Mouse (Mus musculus): ENCODE results near the gene Gm5460. TPM values are rescaled to one million over a fixed set of nuclear protein-coding genes. Genes with fewer than 3 reads are reported as not detected.

Gm5460 gene
- polyA plus RNA-seq (2015; fragmentation: Nextera tagmentation; extraction: Ambion mirVana): not detected in 2 replicates

DNA sequence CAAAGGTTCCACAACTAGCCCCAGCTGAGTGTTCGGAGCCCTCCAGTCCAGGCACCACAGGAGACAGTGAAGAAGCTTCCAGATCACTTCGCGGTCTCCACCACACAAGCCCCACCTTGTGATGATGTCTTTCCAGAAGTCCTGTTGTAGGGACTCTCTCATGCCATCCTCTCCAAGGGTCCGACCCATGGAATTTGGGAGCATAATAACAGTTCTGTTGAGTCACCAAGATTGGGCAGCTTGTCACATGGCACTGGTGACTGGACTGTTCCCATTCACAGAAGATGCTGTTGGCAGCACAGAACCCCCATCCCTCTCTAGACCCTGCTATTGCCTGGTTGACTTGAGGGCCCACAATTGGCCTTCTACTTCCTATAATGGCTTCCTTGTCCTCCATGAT lies at the start of gene Gm5460:
Gene Gm5460, plus strand, starts transcription at position 378 of the 400 bp plus-strand sequence.
- no peak for DNase-seq (ENCODE audit: low spot score)

DNA sequence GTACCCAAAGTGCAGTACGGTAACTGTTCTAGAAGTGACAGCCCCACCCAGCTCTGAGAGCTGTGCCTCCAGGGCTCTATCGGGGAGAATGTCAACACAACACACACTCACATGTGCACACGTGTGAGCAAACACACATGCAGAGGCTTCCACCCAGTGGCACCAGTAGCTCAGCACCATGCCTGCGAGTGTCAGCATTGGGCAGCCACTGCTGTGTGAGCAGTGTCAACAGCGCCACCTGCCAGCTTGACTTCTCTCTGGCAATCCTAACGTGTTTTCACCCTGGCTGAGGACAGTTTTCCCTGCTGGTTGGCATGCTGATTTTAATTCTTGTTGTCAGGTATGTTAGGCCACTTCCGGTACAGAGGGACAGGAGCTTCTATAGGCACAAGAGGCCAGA lies 43.9 kb upstream of the Gm5460 start:
- DNase-seq (ENCODE audit: low spot score): no peak

DNA sequence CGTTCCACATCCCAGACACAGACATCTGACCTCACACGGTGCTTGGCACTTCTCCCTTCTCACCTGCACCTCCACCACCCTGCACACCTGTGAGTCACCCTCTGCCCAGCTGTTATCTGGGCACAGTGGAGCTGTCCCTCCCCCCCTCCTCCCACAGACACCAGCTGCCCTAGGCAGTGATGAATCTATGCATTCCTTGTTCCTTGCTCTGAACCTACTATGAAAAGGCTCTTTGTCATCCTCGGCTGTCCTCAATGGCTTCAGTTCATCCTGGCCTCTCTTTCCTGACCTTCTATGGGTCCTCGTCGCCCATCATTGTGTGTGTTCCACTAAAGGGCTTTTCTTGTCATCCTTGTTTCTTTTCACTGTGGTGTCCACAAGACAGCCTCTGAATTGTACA lies 41.8 kb upstream of the Gm5460 start:
- no peak for DNase-seq (ENCODE audit: low spot score)

DNA sequence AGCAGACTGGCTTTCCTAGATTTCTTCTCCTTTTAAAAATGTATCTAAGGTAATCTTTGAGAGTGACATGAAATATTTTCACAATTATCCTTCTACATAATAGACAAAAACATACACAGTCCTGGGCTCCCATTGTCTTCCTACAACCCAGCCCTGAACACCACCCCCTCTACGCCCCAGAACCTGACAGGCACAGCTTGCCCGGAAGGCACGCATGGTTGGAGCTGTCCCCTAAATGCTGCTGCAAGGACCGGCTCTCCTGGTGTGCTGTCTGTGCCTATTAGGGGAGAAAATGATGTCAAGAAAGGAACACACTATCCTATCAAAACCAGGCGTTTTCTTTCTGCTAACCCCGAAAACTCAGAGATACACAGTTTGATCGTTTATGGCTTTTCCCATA lies 38.8 kb upstream of the Gm5460 start:
- no peak for DNase-seq (ENCODE audit: low spot score)

DNA sequence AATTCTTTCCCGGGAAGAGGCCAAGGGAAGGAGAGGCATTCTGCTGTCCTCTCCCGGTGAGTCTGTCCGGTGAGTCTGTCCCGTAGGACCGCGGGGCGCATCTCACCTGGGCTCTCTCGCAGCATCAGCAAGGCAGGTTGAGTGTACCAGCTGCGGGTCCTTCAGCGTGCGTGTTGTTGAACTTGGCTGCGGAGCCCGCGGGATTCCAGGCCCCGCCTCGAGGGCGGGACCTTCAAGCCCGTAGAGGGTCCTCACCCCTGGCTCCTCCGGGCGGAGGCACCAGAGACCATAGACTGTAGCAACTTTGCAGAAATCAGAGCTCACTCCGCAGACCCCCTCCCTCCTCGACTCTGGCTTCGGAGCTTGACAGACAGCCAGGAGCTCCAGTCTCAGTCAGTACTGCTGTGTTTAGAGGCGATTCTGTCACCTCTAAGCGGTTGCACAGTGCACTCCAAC lies 37.9 kb upstream of the Gm5460 start, which contains the start of gene Zfp488:
Gene Zfp488, minus strand, starts transcription at position 161 of the 456 bp plus-strand sequence.
- no peak for DNase-seq (ENCODE audit: low spot score)

DNA sequence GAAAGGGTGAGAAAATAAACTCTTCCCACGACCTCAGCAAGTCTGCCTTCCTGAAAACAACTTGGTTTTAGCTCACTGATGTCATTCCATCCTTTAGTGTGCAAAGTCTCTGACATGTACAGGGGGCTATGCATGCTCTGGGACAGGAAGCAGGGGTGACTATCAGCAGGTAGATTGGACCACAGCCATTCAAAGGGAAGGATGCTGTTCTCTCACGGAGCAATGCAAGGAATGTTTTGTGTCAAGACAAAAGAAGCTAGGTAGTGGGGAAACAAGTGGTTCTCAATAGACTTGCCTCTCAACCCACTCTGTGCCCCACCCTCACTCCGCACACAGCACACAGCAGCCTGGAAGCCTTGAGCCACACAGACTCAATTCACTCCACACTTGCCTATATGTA lies 27.4 kb upstream of the Gm5460 start:
- no peak for DNase-seq (ENCODE audit: low spot score)

DNA sequence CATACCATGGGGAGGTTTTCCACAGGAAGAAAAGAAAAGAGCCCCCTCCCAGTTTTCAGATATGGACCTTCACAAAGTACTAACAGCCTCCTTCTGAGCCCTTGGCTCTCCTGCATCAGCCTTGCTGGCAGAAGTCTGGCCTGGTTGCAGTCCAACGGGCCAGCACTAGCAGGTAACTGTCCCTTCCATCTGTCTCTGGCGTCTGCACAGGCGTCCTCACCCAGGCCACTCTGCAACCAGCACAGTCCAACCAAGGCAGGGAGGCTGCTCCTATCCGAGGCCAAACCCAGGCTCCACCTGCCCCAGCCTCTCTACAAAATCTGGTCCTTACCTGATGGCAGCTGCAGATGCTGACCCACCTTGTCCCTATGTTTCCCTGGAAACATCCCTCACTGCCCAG lies 24.6 kb upstream of the Gm5460 start:
- no peak for DNase-seq (ENCODE audit: low spot score)

DNA sequence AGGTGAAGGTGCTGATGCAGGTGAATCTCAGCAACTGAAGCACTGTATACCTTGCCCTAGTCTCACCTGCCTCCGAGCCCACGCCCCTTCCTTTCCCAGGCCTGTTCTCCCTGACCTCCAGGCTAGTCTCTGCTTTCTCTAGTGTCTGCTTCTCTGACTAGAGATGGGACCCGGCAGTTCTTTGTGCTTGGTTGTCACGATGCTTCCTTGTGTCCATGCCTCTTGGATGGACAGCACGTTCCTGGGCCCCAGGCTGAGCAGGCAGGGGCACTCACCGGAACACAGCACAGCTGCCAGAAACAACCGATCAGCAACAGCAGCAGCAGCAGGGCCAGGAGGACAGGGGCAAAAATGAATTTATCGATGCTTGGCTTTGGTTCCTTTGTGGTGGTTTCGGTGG lies 23.5 kb upstream of the Gm5460 start:
- no peak for DNase-seq (ENCODE audit: low spot score)

DNA sequence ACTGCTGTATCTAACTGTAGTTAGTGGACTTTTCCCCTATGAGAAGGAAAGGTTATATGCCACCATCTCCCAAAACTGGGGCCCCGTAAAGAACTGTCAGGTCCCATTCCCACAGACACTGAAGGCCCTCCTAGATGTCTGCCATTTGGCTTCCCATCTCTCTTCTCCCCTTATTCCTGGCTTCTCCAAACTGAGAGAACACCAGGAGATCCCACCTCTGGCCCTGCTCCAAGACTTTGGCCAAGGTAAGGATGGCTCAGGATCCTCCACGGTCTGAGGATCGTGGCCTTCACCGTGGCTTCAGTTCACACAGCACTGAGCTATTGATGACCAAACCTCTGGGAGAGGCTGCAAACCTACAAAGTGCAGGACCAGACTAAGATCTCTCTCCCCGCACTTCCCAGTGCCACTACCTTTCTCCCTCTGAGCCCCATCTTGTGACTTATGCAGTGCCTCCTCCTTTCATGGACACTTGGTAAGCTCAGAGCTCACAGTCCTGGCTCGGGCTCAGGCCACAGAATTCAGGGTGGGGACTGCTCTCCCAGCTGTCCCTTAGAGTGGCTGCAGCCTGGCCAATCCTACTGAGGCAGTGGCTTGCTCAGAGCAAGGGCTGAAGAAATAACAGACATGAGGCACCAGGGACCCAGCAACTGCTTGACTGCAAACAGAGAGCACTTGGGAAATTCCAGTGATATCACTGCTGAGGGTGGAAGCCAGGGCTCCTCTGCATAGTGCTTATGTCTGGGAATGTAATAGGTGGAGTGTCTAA lies 22.9 kb upstream of the Gm5460 start:
- DNase-seq (ENCODE audit: low spot score): no peak

DNA sequence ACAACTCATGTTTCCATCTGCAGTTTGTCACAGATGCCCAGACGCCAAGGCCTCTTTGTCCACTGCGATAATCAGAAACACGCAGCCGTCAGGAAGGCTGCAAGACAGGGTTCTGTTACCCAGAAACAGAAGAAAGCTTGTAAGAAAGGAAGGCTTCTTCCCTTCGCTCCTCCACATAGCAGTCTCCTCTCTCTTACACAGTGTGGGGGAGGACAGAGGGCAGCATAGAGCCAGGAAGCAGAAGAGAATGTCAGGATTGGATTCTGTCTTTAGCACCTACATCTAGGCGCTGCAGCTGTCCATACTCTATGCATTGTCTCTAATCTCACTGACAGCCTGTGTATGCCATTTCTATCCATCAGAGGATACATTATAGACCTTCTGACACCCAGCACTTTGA lies 19.1 kb upstream of the Gm5460 start:
- no peak for DNase-seq (ENCODE audit: low spot score)

DNA sequence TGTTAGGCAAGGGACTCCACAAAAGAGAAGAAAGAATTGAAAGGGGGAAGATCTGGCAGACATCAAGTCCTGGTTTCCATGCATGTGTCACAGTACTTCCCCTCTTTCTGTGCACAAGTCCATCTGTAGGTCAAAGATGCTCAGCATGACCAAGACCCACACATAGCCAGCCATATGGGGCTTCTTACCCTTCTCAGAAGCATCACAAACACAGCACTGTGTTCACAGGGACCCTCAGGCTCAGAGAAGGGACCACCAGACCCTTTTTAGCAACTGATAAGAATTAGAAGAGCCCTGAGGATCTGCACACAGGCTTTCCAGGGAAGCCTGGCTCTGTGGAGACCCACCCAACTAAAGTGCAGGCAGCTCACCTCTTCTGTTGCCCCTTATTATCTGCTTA lies 16.5 kb upstream of the Gm5460 start:
- no peak for DNase-seq (ENCODE audit: low spot score)

DNA sequence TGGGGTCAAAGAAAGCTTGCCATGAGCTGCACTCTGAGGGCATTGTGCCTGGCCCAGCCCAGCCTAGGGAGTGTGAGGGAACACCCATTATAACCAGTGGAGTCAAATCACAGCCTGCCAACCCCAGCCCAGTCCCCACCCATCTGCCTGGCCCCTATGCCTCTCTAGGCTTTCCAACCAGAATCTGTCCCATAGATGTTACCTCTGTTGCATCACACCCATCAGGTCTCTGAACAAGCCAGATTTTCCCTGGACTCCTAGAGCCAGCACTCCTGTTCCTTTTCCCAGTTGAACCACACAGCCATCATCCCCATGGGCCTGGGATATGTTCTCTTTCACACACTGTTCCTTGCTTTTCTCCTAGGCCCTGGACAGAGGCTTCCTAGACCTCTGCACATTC lies 15.1 kb upstream of the Gm5460 start:
- no peak for DNase-seq (ENCODE audit: low spot score)

DNA sequence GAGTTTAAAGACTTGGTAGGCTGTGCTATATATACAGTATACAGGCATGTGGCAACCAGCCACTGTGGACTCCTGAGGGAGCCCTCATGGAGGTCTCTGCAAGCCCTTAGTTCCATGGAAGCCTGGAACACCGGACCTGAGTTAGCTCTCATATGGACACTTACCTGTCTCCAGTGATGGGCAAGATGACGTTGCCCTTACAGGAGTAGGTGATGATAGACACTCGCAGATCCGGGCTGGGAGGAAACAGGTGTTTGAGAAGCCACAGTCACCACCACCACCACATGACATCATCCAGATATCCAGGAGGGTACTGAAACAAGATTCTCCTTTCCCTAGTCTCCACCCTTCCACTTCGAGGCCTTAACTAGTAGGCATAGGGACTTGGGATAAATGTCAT lies 14.2 kb upstream of the Gm5460 start:
- DNase-seq (ENCODE audit: low spot score): no peak

DNA sequence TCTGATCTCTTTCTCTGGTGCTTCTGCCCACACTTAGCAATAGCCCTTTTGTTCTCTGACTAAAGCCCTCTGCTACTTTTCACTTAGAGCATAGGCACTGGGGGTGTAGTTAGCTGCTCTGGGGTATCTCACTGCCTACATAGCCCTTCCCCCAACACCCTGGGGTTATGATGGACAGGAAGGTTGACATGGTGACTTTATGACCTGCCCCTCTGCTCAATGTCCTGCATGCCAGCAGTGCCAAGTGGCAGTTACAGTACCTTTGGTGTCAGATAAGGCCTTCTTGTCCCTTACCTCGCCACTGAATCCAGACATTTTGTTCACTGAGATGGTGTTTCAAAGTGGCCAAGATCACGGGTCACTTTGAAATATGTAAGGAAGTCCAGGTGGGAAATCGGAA lies 1.5 kb upstream of the Gm5460 start, which contains the start of gene Gm30083:
Gene Gm30083, minus strand, starts transcription at position 120 of the 400 bp plus-strand sequence.
- DNase-seq (ENCODE audit: low spot score): no peak

DNA sequence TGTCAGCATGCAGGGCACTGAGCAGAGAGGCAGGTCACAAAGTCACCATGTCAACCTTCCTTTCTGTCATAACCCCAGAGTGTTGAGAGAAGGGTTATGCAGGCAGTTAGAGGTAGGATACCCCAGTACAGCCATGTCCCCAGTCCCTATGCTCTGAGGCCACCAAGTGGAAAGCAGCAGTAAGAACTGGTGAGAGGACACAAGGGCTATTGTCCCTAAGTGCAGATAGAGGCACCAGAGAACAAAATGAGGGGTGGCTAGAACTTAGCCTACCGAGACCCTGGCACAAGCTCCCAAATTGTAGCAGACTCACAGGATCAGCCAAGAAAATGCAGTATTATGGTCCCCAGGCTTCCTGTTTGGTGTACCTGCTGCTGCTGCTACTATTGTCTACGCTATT lies 380 bp downstream of the Gm5460 start:
- DNase-seq (ENCODE audit: low spot score): no peak

DNA sequence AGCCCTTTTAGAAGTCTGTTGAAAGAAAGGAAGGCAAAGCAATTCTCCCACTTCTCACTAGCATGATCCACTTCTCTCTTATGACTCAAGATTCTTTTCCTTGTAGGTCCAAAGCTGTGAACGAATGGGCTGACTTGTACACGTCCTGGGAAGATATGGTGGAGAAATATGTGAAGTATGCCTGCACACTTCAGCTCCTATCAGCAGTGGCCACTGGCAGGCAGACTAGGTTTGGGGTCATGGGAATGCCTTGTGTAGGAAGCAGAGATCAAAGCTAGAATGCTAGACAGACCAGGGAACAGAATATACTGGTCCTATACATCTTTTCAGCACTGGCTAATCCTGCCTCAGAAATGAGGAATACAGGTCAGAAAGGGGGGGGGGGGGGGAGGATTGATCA lies 10.2 kb downstream of the Gm5460 start:
- DNase-seq (ENCODE audit: low spot score): no peak

DNA sequence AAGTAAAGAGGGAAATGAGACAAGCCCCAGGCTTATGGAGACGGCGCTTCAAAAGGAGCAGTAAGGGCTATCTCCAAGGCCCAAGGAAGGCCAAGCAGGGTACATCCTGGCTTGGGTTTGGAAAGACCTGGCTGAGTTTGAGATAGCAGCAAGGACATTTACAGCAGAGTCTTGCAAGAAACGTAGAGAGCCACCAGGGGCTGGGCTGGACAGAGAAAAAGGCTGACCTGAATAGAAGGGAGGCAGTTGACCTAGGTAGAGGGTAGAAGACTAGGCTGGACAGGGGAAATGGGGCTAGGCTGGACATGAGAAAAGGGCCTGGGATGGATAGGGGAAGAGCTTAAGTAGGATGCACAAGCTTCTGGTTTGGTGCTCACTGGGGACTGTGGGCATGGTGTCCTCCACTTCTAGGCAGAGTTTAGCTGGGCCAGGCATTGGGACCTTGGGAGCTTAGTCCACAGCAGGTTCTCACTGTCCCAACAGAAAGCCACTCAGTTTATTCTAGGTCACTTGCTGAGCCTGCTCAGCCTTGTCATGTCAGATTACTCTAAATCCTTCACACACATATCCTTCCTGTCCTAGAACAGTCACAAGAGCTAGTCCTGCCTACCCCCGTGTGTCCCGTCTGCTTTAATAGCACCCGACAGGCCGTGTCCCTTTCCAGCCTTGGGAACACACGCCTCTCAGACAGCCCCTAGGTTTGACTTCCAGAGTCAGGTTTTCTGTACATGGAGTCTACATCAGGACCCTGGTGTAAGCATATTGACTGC lies 17.5 kb downstream of the Gm5460 start:
- DNase-seq (ENCODE audit: low spot score): no peak

DNA sequence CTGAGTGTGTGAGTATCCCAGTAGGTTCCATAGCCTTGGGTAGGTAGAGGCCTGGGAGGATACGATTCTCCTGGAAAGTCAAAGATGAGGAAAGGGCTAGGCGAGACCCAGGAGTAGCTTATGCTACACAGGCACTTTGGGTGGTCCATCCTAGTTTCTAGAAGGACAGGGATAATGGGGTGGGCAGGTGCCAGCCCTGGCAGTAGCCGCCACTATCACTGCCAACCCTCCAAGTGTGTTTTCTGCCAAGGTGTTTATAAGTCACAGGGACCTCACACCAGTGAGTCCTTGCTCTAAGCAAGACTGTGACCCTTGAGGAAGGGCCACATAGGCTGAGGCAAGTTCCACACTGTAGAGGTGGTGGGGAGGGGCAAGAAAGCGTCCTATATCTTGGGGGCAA lies 24.7 kb downstream of the Gm5460 start:
- DNase-seq (ENCODE audit: low spot score): no peak

DNA sequence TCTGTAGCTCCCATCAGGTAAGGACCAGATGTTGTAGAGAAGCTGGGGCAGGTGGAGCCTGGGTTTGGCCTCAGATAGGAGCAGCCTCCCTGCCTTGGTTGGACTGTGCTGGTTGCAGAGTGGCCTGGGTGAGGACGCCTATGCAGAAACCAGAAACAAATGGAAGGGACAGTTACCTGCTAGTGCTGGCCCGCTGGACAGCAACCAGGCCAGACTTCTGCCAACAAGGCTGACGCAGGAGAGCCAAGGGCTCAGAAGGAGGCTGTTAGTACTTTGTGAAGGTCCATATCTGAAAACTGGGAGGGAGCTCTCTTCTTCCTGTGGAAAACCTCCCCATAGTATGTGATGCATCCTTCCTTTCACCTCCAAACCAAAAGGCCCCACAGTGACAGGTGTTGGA lies 26.8 kb downstream of the Gm5460 start:
- no peak for DNase-seq (ENCODE audit: low spot score)

DNA sequence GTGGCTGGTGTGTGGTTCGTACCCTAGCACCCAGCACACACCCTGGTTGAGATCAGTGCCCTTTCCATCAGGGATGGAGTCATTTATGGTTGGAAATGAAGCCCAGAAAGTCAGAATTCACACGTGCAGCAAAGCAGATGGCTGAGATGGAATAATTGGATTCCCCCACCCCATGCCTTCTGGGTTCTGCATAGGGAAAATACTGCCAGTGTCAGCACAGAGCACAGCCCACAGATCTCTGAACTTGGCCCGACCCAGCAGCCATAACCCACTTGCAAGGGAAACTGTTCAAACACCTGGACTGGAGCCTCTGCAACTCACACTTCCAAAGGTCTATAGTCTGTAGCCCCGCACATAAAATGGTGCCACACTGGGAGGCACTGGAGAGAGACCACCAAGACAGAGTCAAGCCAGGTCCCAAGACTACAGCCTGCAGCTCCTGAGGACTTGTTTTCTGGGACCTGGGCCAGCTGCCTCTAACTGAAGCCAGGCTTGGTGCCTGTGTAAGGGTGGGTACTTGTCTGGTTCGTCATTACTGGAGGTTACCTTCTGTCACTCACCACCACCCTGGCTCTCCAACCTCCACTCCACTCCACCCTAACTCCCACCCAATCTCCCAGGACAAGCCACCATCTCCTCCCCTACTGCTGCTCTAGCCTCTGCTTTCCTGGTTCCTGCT lies 33.7 kb downstream of the Gm5460 start:
- no peak for DNase-seq (ENCODE audit: low spot score)

DNA sequence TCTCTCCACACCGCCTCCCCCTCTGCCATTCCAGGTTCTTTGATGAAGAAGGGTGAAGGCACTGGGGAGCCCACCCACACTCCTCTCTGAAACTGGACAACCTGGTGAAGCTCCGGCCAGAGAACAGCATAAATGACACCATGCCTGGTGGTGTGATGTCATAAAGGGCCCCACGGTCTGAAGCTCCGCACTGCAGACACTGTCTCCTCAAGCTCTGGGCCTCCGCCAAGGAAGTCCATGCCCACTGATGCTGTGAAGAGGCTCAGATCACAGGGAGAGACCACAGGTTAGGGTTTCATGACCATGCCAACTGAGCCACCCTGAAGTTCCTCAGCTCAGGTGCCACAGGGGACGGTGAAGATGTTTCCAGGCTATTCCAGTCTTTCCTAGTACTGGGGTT lies 36.0 kb downstream of the Gm5460 start, which contains the start of gene Antxrl:
Gene Antxrl, plus strand, starts transcription at position 192 of the 400 bp plus-strand sequence.
- DNase-seq (ENCODE audit: low spot score): no peak

DNA sequence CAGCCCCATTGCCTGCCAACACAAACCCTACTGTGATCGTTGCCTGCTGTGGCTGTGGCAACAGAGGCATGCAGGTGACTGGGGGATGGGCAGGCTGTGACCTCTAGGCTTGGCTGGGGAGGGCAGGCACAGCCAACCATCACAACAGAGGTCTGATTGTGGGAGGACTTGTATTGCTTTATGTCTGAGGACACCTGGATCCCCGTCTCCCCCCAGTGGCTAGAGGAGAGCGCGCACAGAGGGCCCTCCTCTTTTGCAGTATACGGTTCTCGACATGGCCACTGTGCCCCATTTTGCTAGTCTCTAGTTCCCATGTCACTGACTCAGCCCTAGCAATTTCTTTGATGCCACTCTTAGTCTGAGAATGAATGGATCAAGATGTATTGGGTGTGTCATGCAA lies 55.1 kb downstream of the Gm5460 start:
- DNase-seq (ENCODE audit: low spot score): no peak

Measured in thymus, postnatal 0 days (tissue).